ENCODE assay signal across 8 mouse cellular contexts in genomic region chr15:99714858-99715257, GRCm38 (mm10). TPM values are rescaled to one million over a fixed set of nuclear protein-coding genes. Genes with fewer than 3 reads are reported as not detected.
DNase-seq lines count a peak whose midpoint lies in the region; ATAC-seq lines count a peak whose summit lies in the region.

No protein-coding gene starts in this region.

- 0 out of 2 replicates have a peak overlapping the region, but pooled peaks have one; percentile 7 for H3K27ac ChIP-seq in heart, embryonic 12.5 days (ENCODE audit: poor library complexity, severe bottlenecking)
- H3K27ac ChIP-seq in kidney, embryonic 16.5 days (ENCODE audit: low read length), result no peak overlapping the region
- no peak overlapping the region for H3K27ac ChIP-seq in liver, embryonic 11.5 days (ENCODE audit: low read depth, low read length)

- H3K36me3 ChIP-seq in heart, embryonic 12.5 days, result peaks cover 67% of the 10 kb centered on the region
- H3K36me3 ChIP-seq in kidney, embryonic 16.5 days (ENCODE audit: insufficient read depth, low read length), result peaks cover 44% of the 10 kb centered on the region
- peaks cover 32% of the 10 kb centered on the region for H3K36me3 ChIP-seq in liver, embryonic 11.5 days (ENCODE audit: control insufficient read depth, insufficient read depth, low read length)
- H3K36me3 ChIP-seq in splenic B cell, adult 2 months (ENCODE audit: control insufficient read depth, insufficient read depth, low read length, poor library complexity, severe bottlenecking), result peaks cover 10% of the 10 kb centered on the region

- no peak overlapping the region for H3K4me3 ChIP-seq in heart, embryonic 12.5 days
- H3K4me3 ChIP-seq in kidney, embryonic 16.5 days (ENCODE audit: low read length), result no peak overlapping the region
- H3K4me3 ChIP-seq in liver, embryonic 11.5 days (ENCODE audit: low read depth, low read length), result no peak overlapping the region

- H3K4me1 ChIP-seq in heart, embryonic 12.5 days (replicated peaks), result peaks cover 53% of the 10 kb centered on the region
- H3K4me1 ChIP-seq in kidney, embryonic 16.5 days (ENCODE audit: insufficient read depth, low read length), result peaks cover 41% of the 10 kb centered on the region
- H3K4me1 ChIP-seq in liver, embryonic 11.5 days (replicated peaks; ENCODE audit: control insufficient read depth, insufficient read depth, low read length), result peaks cover 6% of the 10 kb centered on the region; the same call in 1 of the 2 replicates

- H3K27me3 ChIP-seq in heart, embryonic 12.5 days (replicated peaks), result no peaks in the 10 kb centered on the region
- H3K27me3 ChIP-seq in kidney, embryonic 16.5 days (ENCODE audit: insufficient read depth, low read length), result no peaks in the 10 kb centered on the region
- no peaks in the 10 kb centered on the region for H3K27me3 ChIP-seq in liver, embryonic 11.5 days (replicated peaks; ENCODE audit: control insufficient read depth, insufficient read depth, low read length)
- H3K27me3 ChIP-seq in splenic B cell, adult 2 months (ENCODE audit: control insufficient read depth, insufficient read depth, low read length, poor library complexity, severe bottlenecking), result no peaks in the 10 kb centered on the region

- WGBS in heart, embryonic 12.5 days, result 36% methylated on average over 7 of the region's 7 CpGs
- WGBS in kidney, embryonic 16.5 days, result 61% methylated on average over 7 of the region's 7 CpGs
- 41% methylated on average over 7 of the region's 7 CpGs for WGBS in liver, embryonic 11.5 days

- no peak overlapping the region for H3K4me2 ChIP-seq in heart, embryonic 12.5 days
- H3K4me2 ChIP-seq in kidney, embryonic 16.5 days (replicated peaks; ENCODE audit: low read depth, low read length), result no peak overlapping the region
- H3K4me2 ChIP-seq in liver, embryonic 11.5 days, result no peak overlapping the region

- no peaks in the 10 kb centered on the region for H3K9me3 ChIP-seq in heart, embryonic 12.5 days (replicated peaks)
- H3K9me3 ChIP-seq in kidney, embryonic 16.5 days (ENCODE audit: low read length), result no peaks in the 10 kb centered on the region
- H3K9me3 ChIP-seq in liver, embryonic 11.5 days (ENCODE audit: control insufficient read depth, low read length), result no peaks in the 10 kb centered on the region

- peak; percentile 74 for ATAC-seq in erythroid progenitor cell, adult 5-6 weeks (replicated peaks; ENCODE audit: low FRiP score, poor library complexity, severe bottlenecking)
- no peak for ATAC-seq in heart, embryonic 12.5 days (ENCODE audit: insufficient number of reproducible peaks, low FRiP score)
- ATAC-seq in kidney, embryonic 16.5 days (ENCODE audit: low FRiP score, low TSS enrichment), result 0 out of 2 replicates have a peak, but pooled peaks have one; percentile 28
- ATAC-seq in liver, embryonic 11.5 days (replicated peaks; ENCODE audit: low FRiP score), result 0 out of 2 replicates have a peak, but pooled peaks have one; percentile 16

- H3K9ac ChIP-seq in heart, embryonic 12.5 days, result no peak overlapping the region
- no peak overlapping the region for H3K9ac ChIP-seq in kidney, embryonic 16.5 days (replicated peaks; ENCODE audit: low read length)
- no peak overlapping the region for H3K9ac ChIP-seq in liver, embryonic 11.5 days (ENCODE audit: low read depth, low read length)

- peak; percentile 80 for DNase-seq in CD4-positive, CD25-positive, alpha-beta regulatory T cell, adult 2 months (ENCODE audit: low read depth, low spot score)
- DNase-seq in brain, adult 2 months (ENCODE audit: low read depth, low spot score), result peak; percentile 96
- DNase-seq in liver, embryonic 11.5 days (ENCODE audit: low spot score), result no peak
- DNase-seq in naive thymus-derived CD4-positive, alpha-beta T cell, adult 2 months (ENCODE audit: low read depth), result peak; percentile 80
- DNase-seq in splenic B cell, adult 2 months (ENCODE audit: low read depth, low spot score), result peak; percentile 74

RNA-seq across cellular contexts. Expression of gene Gpd1, which starts 2.5 kb away (rescaled TPM):
- 2.1 and 2.9 TPM in 2 replicates for total RNA-seq in erythroid progenitor cell, adult 5-6 weeks (2015; ENCODE audit: low replicate concordance)
- total RNA-seq in erythroid progenitor cell, adult 5-6 weeks (2017; ENCODE audit: low replicate concordance), result 5.4 and 8.2 TPM in 2 replicates
- polyA plus RNA-seq in heart, embryonic 12.5 days (2016; fragmentation: Nextera tagmentation; extraction: Ambion mirVana), result 0.77 and 1.1 TPM in 2 replicates
- 45.4 and 46.1 TPM in 2 replicates for polyA plus RNA-seq in kidney, embryonic 16.5 days (2015; fragmentation: Nextera tagmentation; extraction: Ambion mirVana)
- polyA plus RNA-seq in liver, embryonic 11.5 days (2014; fragmentation: Nextera tagmentation; extraction: Ambion mirVana), result 3.4 and 4.3 TPM in 2 replicates

RNA-seq across cellular contexts. Expression of gene Gm17349, which starts 9.6 kb away (rescaled TPM):
- total RNA-seq in erythroid progenitor cell, adult 5-6 weeks (2015; ENCODE audit: low replicate concordance), result not detected in 2 replicates
- not detected in 2 replicates for total RNA-seq in erythroid progenitor cell, adult 5-6 weeks (2017; ENCODE audit: low replicate concordance)
- not detected in 2 replicates for polyA plus RNA-seq in heart, embryonic 12.5 days (2016; fragmentation: Nextera tagmentation; extraction: Ambion mirVana)
- polyA plus RNA-seq in kidney, embryonic 16.5 days (2015; fragmentation: Nextera tagmentation; extraction: Ambion mirVana), result not detected in 2 replicates
- not detected in 2 replicates for polyA plus RNA-seq in liver, embryonic 11.5 days (2014; fragmentation: Nextera tagmentation; extraction: Ambion mirVana)

RNA-seq across cellular contexts. Expression of gene Cox14, which starts 10.6 kb away (rescaled TPM):
- total RNA-seq in erythroid progenitor cell, adult 5-6 weeks (2015; ENCODE audit: low replicate concordance), result 11.3 and 15.5 TPM in 2 replicates
- total RNA-seq in erythroid progenitor cell, adult 5-6 weeks (2017; ENCODE audit: low replicate concordance), result 7.1 and 17.1 TPM in 2 replicates
- polyA plus RNA-seq in heart, embryonic 12.5 days (2016; fragmentation: Nextera tagmentation; extraction: Ambion mirVana), result 168 and 170 TPM in 2 replicates
- polyA plus RNA-seq in kidney, embryonic 16.5 days (2015; fragmentation: Nextera tagmentation; extraction: Ambion mirVana), result 193 and 197 TPM in 2 replicates
- polyA plus RNA-seq in liver, embryonic 11.5 days (2014; fragmentation: Nextera tagmentation; extraction: Ambion mirVana), result 134 and 153 TPM in 2 replicates

RNA-seq across cellular contexts. Expression of gene Smarcd1, which starts 12.9 kb away (rescaled TPM):
- 15.5 and 18.0 TPM in 2 replicates for total RNA-seq in erythroid progenitor cell, adult 5-6 weeks (2015; ENCODE audit: low replicate concordance)
- total RNA-seq in erythroid progenitor cell, adult 5-6 weeks (2017; ENCODE audit: low replicate concordance), result 5.3 and 9.7 TPM in 2 replicates
- 25.5 and 29.3 TPM in 2 replicates for polyA plus RNA-seq in heart, embryonic 12.5 days (2016; fragmentation: Nextera tagmentation; extraction: Ambion mirVana)
- polyA plus RNA-seq in kidney, embryonic 16.5 days (2015; fragmentation: Nextera tagmentation; extraction: Ambion mirVana), result 49.8 and 56.3 TPM in 2 replicates
- 26.7 and 28.5 TPM in 2 replicates for polyA plus RNA-seq in liver, embryonic 11.5 days (2014; fragmentation: Nextera tagmentation; extraction: Ambion mirVana)

RNA-seq across cellular contexts. Expression of gene Asic1, which starts 44.7 kb away (rescaled TPM):
- total RNA-seq in erythroid progenitor cell, adult 5-6 weeks (2015; ENCODE audit: low replicate concordance), result not detected in 2 replicates
- not detected in 2 replicates for total RNA-seq in erythroid progenitor cell, adult 5-6 weeks (2017; ENCODE audit: low replicate concordance)
- 2.6 and 3.2 TPM in 2 replicates for polyA plus RNA-seq in heart, embryonic 12.5 days (2016; fragmentation: Nextera tagmentation; extraction: Ambion mirVana)
- 1.7 TPM in 2 replicates for polyA plus RNA-seq in kidney, embryonic 16.5 days (2015; fragmentation: Nextera tagmentation; extraction: Ambion mirVana)
- 2.3 TPM in 2 replicates for polyA plus RNA-seq in liver, embryonic 11.5 days (2014; fragmentation: Nextera tagmentation; extraction: Ambion mirVana)
